Mouse (Mus musculus) urinary bladder, adult 2 months (tissue): ENCODE data around the gene Ilf2. TPM values are rescaled to one million over a fixed set of nuclear protein-coding genes. Genes with fewer than 3 reads are reported as not detected.

Experiments used
- DNase-seq: peaks from one replicate; pipeline ENCODE4 v3.0.0; 2022; ENCODE audit warnings: low spot score
- polyA plus RNA-seq: library from polyadenylated mRNA; depleted of rRNA; stranded (reverse); fragments of >200 nt; gene quantifications from 2 replicates; pipeline ENCODE4 v1.2.3, GENCODE M21; 2012

Ilf2 gene
- polyA plus RNA-seq, 1 experiment, result 48.2 TPM

- DNase-seq, result no peak
These were observed 13.3 kb upstream of the Ilf2 start for GRCm38 (mm10) chr3:90462579-90462978.

GRCm38 (mm10) chr3:90464552-90465080 is 11.3 kb upstream of the Ilf2 start:
- no peak for DNase-seq

GRCm38 (mm10) chr3:90465081-90465685 is 10.7 kb upstream of the Ilf2 start:
- no peak for DNase-seq

DNA sequence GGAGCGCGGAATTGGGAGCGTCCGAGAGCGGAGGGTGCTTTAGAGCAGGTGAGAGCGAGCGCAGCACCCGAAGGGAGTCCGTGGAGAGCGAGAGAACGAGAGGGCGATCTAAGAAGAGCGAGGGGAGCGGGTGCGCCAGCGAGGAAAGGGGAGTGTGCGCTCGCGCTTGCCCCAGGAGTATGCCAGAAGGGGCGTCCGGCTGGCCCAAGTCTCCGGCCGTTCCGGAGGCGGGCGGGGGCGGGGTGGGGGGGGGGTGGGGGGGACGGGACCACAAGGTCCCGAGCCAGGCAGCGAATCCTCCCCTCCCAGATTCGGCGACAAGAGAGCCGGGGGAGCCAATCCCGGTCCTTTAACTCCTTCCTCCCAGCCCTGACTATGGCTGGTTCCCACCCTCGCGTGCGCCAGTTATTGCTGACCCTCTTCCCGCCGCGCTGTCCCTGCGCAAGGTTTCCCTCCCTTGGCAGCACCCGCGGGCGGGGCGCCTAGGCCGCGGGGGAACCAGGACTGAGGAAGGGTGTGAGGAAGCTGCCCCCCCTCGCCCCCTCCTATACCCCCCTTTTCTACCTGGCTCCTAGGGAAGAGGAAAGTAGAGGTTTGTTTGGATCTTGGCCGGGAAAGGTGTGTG is 10.1 kb upstream of the Ilf2 start, which contains the start of gene Npr1:
TSS of gene Npr1 (minus strand) at position 181 of the 625 bp plus-strand sequence.
- DNase-seq, result no peak

DNA sequence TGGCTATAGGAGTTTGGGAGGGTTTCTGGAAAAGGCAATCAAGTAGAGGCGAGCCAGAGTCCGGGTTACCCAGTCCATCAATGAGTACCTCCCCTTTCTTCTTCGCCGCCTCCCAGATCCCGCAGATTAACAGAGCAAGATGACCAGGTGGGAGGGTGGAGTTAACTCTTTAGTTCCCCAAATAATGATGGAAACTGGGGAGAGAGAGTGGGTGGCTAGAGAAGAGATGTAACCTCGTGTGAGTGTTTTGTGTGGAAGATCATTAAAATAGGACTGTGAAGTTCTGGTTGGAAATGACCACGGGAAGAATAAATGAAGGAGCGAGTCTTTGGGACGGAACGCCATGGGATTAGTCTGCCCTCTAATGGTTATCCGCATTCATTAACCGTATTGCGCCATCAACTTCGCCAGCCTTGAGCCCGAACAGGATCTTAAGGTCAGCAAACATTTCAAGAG is 9.6 kb upstream of the Ilf2 start:
- no peak for DNase-seq

DNA sequence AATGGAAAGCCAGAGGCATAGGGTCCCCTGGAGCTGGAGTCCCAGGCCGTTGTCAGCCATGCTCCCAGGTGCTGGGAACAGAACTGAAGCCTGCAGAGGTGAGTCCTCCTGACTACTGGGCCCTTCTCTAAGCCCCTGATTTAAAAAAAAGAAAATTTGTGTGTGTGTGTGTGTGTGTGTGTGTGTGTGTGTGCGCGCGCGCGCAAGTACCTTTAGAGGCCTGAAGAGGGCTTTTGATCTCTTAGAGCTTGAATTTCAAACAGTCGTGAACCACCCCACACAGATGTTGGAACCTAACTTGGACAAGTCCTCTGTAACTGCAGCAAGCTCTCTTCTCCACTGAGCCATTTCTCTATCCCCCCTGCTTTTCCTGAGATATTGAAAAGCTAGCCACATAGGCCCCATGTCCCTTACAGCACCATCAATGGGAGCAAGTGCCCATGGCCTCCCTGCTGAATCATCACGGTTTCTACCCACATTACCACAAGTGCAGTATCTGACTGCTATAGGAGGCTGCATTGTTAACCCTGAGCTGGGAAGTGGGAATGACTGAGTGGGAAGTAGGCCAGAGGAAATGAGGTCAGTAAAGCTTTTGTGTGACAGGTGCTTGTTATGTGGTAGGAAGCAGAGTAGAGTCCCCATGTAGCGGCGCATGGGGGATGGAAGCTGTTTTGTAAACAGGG is 8.2 kb upstream of the Ilf2 start:
- DNase-seq, result no peak

GRCm38 (mm10) chr3:90472213-90472612 is 3.7 kb upstream of the Ilf2 start:
- no peak for DNase-seq

GRCm38 (mm10) chr3:90475151-90475830 is 635 bp upstream of the Ilf2 start:
- no peak for DNase-seq

GRCm38 (mm10) chr3:90486998-90487397 is 11.1 kb downstream of the Ilf2 start:
- no peak for DNase-seq

- no peak for DNase-seq
These were observed 12.7 kb downstream of the Ilf2 start for GRCm38 (mm10) chr3:90488576-90488975.

- peak; percentile 96 for DNase-seq
These were observed 14.8 kb downstream of the Ilf2 start, which contains the start of gene Snapin for GRCm38 (mm10) chr3:90490696-90491256. Snapin (minus strand) TSS chr3:90491033.

- no peak for DNase-seq
These were observed 15.4 kb downstream of the Ilf2 start for GRCm38 (mm10) chr3:90491350-90491749.

GRCm38 (mm10) chr3:90493831-90494540 is 18.1 kb downstream of the Ilf2 start:
- DNase-seq, result no peak

DNA sequence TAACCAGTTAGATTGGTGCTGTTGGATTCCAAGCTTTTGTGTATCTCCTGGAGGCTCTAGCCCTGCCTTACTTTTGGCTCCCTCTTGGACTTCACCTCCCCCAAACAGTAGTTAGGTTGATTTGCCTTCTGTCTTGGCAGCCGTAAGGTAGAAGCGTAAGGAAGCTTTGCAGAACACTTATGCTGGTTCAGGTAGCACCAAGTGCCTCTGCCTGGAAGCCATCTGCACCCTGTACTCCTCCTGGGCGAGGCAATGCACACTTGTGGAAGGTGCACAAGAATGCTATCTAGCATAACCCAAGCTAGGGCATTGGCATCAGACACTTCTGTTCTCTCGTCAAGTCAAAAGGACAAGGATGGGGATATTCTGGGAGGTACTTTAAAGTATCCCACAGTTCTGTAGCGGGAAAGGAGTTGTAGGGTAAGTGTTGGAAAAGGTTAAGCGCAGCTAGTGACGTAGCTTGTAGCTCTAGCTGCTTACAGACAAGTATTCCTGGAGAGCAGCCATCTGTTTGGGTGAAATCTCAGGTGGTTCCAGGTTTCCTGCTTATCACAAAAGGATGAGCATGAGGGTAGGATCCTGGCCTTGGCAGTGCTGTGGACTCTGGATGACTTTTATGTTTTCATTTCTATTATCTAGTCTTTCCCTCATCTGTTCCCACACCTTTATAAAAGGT is 20.1 kb downstream of the Ilf2 start:
- DNase-seq, result no peak

GRCm38 (mm10) chr3:90497597-90497996 is 21.7 kb downstream of the Ilf2 start:
- DNase-seq, result no peak

GRCm38 (mm10) chr3:90503444-90503843 is 27.5 kb downstream of the Ilf2 start:
- no peak for DNase-seq

GRCm38 (mm10) chr3:90505216-90505615 is 29.3 kb downstream of the Ilf2 start:
- no peak for DNase-seq

GRCm38 (mm10) chr3:90506362-90506761 is 30.4 kb downstream of the Ilf2 start:
- DNase-seq, result no peak

- no peak for DNase-seq
These were observed 32.5 kb downstream of the Ilf2 start for GRCm38 (mm10) chr3:90508287-90508949.
